Mouse (Mus musculus) cerebellum, adult 2 months (tissue): Measurements from ENCODE around the gene Fam8a1.

ENCODE experiments used
- CTCF ChIP-seq: fragments of 200-500 bp; IDR thresholded peaks from 2 replicates; pipeline ENCODE4 v1.5.1; 2011; ENCODE audit warnings: low read depth, mild to moderate bottlenecking, control low read depth, low read length, moderate library complexity, borderline replicate concordance; ENCODE audit not compliant: insufficient read depth
- POLR2A ChIP-seq: fragments of 200-500 bp; IDR thresholded peaks from 2 replicates; pipeline ENCODE4 v1.6.1; 2011; ENCODE audit warnings: low read length, control low read depth, borderline replicate concordance; ENCODE audit not compliant: insufficient read depth

DNA sequence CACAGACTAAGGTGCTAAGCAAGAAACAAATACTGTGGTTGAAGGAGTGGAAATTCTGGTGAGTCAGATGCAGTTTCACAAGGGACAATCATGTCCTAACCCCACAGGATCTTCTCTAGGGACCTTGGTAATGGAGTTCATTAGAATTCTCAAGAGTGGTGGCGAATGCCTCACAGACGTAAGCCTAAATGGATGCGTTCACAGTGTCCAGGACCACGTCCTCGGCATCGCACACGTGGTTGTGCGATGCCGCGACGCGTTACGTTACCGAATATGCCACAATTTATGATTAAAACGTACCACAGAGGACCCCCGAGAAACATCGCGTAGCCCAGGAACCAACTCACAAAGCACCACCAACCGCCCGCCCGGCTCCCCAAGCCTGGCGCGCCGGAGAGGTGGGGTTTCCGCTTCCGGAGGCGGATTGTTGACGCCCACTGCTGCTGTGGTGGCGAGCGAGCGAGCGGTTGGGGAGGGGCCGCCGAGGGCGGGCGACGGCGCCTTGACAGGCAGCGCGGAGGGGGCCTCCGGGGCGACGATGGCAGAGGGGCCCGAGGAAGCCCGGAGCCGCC is at the start of gene Fam8a1:
- TF ChIP-seq CTCF (no peak), POLR2A (peak; percentile 73)
